In the genomic region with DNA sequence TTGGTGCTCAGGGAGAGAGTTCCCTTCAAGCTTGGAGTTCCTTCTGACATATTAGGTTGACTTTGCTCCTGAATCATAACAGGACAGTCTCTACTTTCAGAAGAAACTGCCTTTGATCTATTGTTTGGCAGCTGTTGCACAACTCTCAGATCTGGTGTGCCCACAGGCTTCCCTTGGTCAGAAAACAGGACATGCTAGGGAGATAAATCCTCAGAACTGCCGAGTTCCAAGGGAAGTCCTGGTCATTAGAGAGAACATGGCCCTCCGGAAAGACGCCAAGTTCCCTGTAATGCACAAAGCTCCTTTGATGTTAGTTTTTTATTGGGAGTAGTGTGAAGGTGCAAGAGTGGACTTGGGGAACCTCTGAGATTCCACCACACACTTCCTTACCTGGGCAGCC, we compare ENCODE assay signal across 12 mouse cellular contexts. TPM values are rescaled to one million over a fixed set of nuclear protein-coding genes. Genes with fewer than 3 reads are reported as not detected.
DNase-seq lines count a peak whose midpoint lies in the region; ATAC-seq lines count a peak whose summit lies in the region.
"Had no signal": no experiment of that assay in that cellular context is flagged by ENCODE, and none has a peak within 500 bp of the region (broad histone marks: within the 10 kb centered on the region; RNA-seq: fewer than 3 reads in every experiment).

No protein-coding gene starts in this region.

- DNase-seq in kidney, postnatal 10 days = peak; percentile 40
- DNase-seq in kidney, adult 18-20 months = no peak
- peak; percentile 28 for DNase-seq in adrenal gland, postnatal 10 days
- peak; percentile 62 for DNase-seq in lung, postnatal 10 days
- DNase-seq: cerebellum, adult 11 months; right cerebral cortex, postnatal 14 days; thymus, postnatal 4 days had no signal

- peak; percentile 53 for ATAC-seq in common myeloid progenitor, adult 5-6 weeks (replicated peaks; ENCODE audit: low read depth, poor library complexity, severe bottlenecking)
- ATAC-seq in cerebellum, adult (ENCODE audit: insufficient number of reproducible peaks, low FRiP score, low TSS enrichment) = no peak
- no peak for ATAC-seq in frontal cortex, adult (ENCODE audit: low TSS enrichment)

RNA-seq across cellular contexts. Expression of a gene that starts 35.5 kb away (rescaled TPM):
- not detected for total RNA-seq in adrenal gland, postnatal 10 days (2021)
- not detected in 2 replicates for total RNA-seq in common myeloid progenitor, adult 5-6 weeks (2017)
- total RNA-seq: CH12.LX; megakaryocyte-erythroid progenitor cell, adult 5-6 weeks had no signal
